In genomic region chr7:33902982-33903381, GRCm38 (mm10) we compare ENCODE assay signal across 42 mouse cellular contexts. TPM values are rescaled to one million over a fixed set of nuclear protein-coding genes. Genes with fewer than 3 reads are reported as not detected.
"Had no signal": no experiment of that assay in that cellular context is flagged by ENCODE, and none has a peak within 500 bp of the region (broad histone marks: within the 10 kb centered on the region; RNA-seq: fewer than 3 reads in every experiment).

No protein-coding gene starts in this region.

- H3K4me1 ChIP-seq: heart, embryonic 13.5 days; heart, embryonic 15.5 days; hindbrain, embryonic 13.5 days; hindbrain, embryonic 15.5 days; kidney, embryonic 15.5 days; limb, embryonic 10.5 days; limb, embryonic 12.5 days; liver, embryonic 12.5 days had no signal

- H3K27me3 ChIP-seq: heart, embryonic 13.5 days; heart, embryonic 15.5 days; hindbrain, embryonic 13.5 days; hindbrain, embryonic 15.5 days; kidney, embryonic 15.5 days; limb, embryonic 12.5 days; liver, embryonic 12.5 days had no signal

- H3K27ac ChIP-seq: heart, embryonic 13.5 days; heart, embryonic 15.5 days; hindbrain, embryonic 13.5 days; hindbrain, embryonic 15.5 days; hindbrain, postnatal 0 days; kidney, embryonic 15.5 days; kidney, postnatal 0 days; limb, embryonic 10.5 days; limb, embryonic 12.5 days; liver, embryonic 12.5 days; liver, embryonic 14.5 days had no signal

- H3K9ac ChIP-seq: heart, embryonic 13.5 days; heart, embryonic 15.5 days; hindbrain, embryonic 13.5 days; hindbrain, embryonic 15.5 days; kidney, embryonic 15.5 days; limb, embryonic 12.5 days; liver, embryonic 12.5 days; liver, embryonic 14.5 days had no signal

- H3K36me3 ChIP-seq: heart, embryonic 13.5 days; heart, embryonic 15.5 days; hindbrain, embryonic 13.5 days; hindbrain, embryonic 15.5 days; kidney, embryonic 15.5 days; limb, embryonic 10.5 days; limb, embryonic 12.5 days; liver, embryonic 12.5 days had no signal

- H3K9me3 ChIP-seq: heart, embryonic 15.5 days had no signal

- H3K4me3 ChIP-seq: heart, embryonic 13.5 days; heart, embryonic 15.5 days; hindbrain, embryonic 13.5 days; hindbrain, embryonic 15.5 days; kidney, embryonic 15.5 days; limb, embryonic 10.5 days; limb, embryonic 12.5 days; liver, embryonic 12.5 days had no signal

- H3K4me2 ChIP-seq: heart, embryonic 11.5 days; heart, embryonic 13.5 days; heart, embryonic 15.5 days; hindbrain, embryonic 13.5 days; hindbrain, embryonic 15.5 days; kidney, embryonic 15.5 days; limb, embryonic 12.5 days; liver, embryonic 12.5 days had no signal

- DNase-seq: gastrocnemius, postnatal 14 days; gastrocnemius, postnatal 36 days; heart, adult 11 months; heart, postnatal 14 days; heart, postnatal 36 days; kidney, adult 11 months; kidney, adult 2 months; kidney, adult 9 months; kidney, postnatal 14 days; kidney, postnatal 36 days; layer of hippocampus, adult 9-11 months; layer of hippocampus, postnatal 36 days; liver had no signal

RNA-seq across cellular contexts. Expression of gene Scgb2b26, which starts 41.9 kb away (rescaled TPM):
- total RNA-seq: gastrocnemius, adult 18-20 months; gastrocnemius, adult 8-10 months; gastrocnemius, postnatal 14 days; gastrocnemius, postnatal 36 days; heart, postnatal 14 days; heart, postnatal 36 days; hematopoietic stem cell, adult 5-6 weeks; hindbrain, postnatal 0 days; layer of hippocampus, adult 18-20 months; layer of hippocampus, adult 8-10 months; layer of hippocampus, postnatal 14 days; layer of hippocampus, postnatal 36 days; left cerebral cortex, adult 18-20 months; left cerebral cortex, adult 8-10 months; left cerebral cortex, postnatal 10 days; left cerebral cortex, postnatal 25 days had no signal
- polyA plus RNA-seq: gonadal fat pad, adult 2 months; heart, embryonic 11.5 days; heart, embryonic 13.5 days; heart, embryonic 15.5 days; heart, postnatal 0 days; hindbrain, embryonic 11.5 days; hindbrain, embryonic 13.5 days; hindbrain, embryonic 15.5 days; hindbrain, postnatal 0 days; intestine, embryonic 14.5 days; intestine, embryonic 16.5 days; kidney, adult 2 months; kidney, embryonic 15.5 days; kidney, postnatal 0 days; large intestine, adult 2 months; limb, embryonic 10.5 days; limb, embryonic 12.5 days; limb, embryonic 14.5 days; liver, embryonic 12.5 days; liver, embryonic 14.5 days had no signal
